Mouse (Mus musculus) yolk sac, embryonic 10.5 days (tissue): ENCODE results near the gene Slc34a1.
"Not testable (repeated sequence)": the region's sequence is repeated elsewhere in the genome, so short reads cannot be mapped to it uniquely, and the experiment has no call there.

Experiments
- DNase-seq: peaks from one replicate; pipeline ENCODE4 v3.0.0-alpha.2; 2017; ENCODE audit warnings: low spot score

Gene Slc34a1

DNA sequence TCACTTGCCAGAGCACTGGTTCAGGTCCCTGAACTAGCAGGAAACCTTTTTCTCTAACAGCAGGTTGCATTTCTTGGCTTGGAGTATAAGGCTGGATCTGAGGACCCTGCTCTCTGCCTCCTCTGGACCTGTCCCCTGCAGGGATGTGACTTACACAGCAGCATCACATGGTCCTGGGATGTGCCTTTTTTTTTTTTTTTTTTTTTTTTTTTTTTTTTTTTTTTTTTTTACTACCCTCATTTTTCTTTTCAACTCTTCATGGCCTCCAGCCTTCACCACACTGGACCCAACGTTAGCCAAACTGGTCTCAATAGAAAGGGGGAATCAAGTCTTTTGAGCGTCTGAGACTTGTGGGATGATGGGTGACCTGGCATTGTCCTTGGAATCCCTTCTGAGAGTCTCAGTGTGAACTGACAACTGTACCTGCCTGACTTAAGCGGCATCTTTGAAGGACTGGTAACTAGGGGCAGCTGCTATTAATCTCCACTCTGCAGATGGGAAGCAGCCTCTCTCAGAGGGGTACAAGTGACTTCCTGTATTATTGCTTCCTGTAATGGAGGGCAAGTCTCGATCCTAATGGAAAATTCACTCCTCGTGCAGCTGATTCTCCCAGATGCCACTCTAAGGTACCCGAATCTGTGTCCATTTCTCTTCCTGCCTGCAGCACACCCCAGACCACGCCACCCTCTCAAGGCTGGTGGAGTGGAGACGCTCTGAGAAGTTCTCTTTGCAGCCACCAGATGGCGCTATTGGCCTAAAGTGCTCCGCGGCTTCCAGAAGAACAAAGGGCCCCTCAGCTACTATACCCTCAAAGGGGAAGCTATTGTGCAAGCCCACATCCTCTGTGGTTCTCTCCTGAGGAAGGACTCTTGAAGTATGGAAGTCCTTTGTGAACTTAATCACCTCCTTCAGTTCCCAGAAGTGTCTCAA is 7.1 kb downstream of the Slc34a1 start:
- DNase-seq = peak; percentile 57

DNA sequence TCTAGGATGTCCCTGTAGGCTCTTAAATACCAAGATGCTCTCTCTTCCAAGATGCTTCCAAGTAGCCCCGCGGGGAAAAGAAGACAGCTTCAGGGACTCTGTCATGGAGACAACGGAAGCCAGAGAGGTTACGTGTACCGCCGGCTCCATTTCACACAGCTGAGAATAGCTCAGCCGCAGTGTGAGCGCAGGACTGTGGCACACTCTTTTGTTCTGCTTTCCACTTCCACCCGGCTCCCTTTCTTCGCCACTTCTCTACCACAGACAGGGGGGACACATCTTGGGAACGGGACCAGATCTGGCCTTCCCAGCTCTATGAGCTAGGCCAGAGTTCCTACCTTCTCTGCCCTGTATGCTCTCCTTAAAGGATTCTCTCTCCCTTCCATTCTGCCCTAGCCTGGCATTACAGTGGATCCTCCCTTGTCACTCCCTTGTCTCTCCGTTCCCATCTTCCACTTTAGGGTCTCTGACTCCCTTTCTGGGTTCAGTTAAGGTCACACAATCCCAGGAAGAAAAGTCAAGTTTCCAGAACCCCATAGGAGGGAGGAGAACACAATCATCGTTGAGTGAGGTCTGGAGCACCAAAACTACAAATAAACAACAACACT is 7.9 kb downstream of the Slc34a1 start:
- no peak for DNase-seq

GRCm38 (mm10) chr13:55407341-55407740 is 9.4 kb downstream of the Slc34a1 start:
- no peak for DNase-seq

DNA sequence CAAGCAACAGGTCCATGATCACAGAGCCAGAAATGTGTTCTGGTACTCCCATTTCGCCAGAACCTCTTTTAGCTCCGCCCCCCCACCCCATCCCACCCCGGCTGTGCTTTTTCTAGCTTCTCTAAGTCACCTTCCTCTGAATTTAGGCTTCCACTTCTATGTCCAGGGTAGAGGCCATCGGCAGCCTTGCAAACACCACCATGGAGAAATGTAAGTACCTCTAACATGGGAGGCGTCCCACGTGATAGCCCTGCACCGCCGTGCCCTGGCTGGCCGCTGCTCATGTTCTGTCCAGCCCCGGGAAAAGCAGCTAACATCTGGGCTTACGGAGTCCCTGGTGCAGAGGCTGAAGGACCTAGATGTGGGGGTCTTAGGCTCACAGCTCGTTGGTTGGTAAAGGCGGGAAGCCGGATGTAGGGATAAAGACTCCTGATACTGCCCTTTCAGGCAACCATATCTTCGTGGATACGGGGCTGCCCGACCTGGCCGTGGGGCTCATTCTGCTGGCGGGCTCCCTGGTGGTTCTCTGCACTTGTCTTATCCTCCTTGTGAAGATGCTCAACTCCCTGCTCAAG is 10.6 kb downstream of the Slc34a1 start:
- DNase-seq = no peak

- no peak for DNase-seq
Measured at GRCm38 (mm10) chr13:55411826-55412225, 13.8 kb downstream of the Slc34a1 start.

- DNase-seq = no peak
Measured at GRCm38 (mm10) chr13:55412643-55413307, 14.8 kb downstream of the Slc34a1 start.

DNA sequence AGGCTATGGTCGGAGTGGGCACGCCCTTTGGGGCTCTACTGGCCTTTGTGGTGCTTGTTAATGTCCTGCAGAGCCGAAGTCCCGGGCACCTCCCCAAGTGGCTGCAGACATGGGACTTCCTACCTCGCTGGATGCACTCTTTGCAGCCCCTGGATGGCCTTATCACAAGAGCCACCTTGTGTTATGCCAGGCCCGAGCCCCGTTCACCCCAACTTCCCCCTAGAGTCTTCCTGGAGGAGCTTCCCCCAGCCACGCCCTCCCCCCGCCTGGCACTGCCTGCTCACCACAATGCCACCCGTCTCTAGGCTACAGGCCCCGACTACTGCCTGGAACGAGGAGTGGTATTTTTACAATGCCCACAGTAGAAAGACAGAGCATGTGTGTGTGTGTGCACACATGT is 15.3 kb downstream of the Slc34a1 start:
- no peak for DNase-seq

DNA sequence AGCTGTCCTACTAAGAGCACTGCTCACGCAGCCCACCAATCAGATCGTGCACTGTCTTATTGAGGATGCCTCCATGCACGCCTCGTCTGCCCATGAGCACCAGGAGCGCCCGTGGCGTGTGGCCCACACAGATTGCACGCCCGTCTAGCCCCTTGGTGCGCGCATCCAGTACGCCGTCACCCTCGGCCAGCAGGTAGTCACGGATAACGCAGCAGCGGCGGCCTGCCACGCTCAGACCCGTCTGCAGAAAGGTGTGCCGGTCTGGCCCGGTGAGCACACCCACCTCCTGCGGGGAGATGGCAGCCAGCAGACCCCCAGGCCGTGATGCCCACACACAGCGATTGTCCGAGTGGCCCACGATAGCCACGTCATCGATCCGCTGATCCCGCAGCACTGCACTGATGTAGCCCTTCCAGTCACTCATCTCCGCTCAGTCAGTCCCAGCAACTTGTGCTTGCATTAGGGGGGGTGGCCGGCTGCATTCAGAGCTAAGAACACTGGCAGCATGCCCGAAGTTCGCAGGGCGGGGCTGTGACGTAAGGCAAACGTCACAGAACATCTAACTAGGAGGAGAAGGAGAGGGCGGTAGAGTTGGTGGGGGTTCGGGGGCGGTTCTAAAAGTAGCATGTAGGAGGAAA is 16.9 kb downstream of the Slc34a1 start, which contains the start of gene Pfn3:
Pfn3 (minus strand) TSS at position 490 of the 638 bp plus-strand sequence.
- no peak for DNase-seq

DNA sequence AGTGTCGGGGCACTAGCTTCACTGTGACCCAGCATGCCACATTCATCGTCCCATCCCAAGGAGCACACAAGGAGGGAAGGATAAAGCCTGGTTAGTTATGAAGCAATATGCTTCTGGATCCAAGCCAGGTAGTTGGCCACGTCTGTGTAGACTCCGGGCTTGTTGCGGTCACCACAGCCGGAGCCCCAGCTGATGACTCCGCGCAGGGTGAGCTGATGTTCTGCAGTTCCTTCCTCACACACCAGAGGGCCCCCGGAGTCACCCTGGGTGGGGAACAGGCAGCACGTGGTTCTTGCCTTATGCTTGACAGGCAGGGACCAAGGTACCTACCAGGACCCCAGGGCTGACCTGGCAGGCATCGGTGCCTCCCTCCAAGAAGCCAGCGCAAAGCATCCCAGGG is 20.0 kb downstream of the Slc34a1 start:
- peak; percentile 64 for DNase-seq

DNA sequence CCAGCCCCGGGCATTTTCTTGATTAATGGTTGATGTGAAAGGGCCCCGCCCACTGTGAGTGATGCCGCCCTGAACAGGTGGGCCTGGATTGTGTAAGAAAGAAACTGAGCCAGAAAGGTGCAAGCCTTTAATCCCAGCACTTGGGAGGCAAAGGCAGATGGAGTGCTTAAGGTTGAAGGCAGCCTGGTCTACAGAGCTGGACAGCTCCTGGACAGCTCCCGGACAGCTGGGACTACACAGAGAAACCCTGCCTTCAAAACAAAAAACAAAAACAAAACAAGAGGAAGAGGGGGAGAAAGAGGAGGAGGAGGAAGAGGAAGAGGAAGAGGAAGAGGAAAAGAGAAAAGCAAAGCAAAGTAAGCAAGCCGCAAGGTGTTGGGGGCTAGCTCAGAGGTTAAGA is 21.2 kb downstream of the Slc34a1 start:
- DNase-seq = no peak

DNA sequence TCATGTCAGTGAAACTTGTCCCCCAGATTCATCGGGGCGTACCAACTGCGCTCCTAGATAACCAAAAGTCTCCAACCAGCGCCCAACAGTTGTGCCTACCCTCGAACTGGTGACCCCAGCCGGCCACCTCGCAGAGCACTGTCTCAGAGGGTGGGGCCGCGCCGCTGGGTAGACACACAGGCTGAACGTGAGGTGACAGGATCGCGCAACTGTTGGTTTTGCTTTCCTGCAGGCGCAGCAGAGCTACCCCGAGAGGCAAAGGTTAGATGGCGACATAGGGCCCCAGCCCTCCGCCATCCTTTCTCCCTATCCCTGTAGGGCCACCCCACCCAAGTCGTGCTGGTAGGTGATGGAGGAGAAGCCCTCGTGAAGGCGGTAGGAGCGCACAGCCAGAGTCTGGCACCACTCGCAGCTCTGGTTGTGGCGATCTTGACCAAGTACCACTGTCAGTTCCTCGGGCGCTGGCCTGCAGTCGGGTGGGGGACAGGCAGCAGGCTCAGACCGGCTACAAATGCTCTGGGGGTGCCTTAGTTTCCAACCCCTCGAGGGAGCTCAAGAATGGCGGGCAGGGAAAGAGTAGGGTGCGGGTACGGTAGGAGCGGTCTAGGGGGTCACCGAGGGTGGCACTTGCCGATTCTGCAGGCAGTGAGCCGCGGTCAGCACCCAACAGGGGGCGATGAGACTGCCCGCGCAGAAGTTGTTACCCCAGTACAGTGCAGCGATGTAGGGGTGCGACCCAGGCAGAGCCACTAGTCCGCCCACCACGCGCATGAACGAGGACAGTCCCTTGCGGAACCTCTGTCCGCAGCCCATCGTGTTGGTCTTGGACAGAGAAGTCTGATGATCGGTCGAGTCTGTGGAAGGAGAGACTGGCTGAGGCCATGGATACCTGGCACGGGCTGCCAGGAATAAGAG is 22.3 kb downstream of the Slc34a1 start:
- DNase-seq = no peak

DNA sequence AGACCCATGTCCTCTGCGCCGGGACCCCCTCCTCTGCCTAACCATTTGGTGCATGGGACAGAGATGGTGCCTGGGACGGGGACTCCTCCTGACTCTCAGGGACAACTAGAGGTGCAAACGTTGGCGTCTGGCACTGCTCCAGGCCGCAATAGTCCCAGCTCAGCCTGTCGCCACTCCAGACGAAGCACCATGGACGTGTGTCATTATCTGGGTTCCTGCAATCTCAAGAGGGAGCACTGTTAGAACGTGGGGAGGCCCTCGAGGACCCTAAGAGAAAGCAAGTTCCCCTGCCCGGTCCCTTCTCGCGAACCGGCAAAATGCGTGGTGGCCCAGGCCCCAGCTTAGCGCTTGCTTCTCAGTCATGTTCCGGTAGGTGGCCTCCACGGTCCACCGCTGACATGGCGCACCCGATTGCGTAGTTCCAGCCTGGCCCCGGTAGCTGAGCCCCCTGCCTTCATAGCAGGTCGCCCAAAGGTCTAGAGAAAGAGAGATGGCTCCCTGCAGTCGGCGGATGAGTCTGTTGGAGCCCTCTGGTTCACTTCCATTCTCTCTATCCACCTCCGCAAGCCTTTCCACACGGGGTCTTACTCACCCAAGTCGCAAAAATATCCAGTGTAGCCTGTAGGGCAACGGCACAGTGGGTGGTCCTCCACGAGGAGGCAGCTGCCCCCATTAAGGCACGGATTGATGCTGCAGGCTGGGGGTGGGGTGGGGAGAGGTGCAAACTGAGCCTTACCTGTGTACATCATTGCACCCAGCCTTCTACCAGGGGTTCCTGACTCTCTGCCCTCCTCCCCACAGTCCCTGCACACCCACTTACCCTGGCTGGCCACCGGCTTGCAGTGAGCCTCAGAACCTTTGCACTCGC is 23.2 kb downstream of the Slc34a1 start:
- peak; percentile 12 for DNase-seq

DNA sequence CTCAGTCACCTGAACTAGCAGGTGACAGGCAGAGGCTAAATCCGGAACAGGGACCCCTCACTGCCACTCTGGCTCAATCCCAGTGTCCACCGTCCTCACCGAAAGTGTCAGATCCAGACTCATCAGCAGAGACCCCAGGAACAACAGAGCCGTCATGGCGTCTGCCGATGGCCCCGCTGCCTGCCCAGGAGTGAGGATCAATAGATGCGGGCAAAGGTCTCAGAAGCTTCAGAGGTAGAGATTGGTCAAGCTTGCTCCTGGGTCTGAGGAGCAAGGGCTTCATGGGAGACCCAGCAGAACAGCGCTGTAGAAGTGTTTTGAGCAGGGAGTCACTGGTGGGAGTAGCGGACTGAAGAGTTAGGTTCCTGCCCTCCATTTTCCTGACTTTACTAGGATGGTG is 28.6 kb downstream of the Slc34a1 start, which contains the start of gene F12:
F12 (minus strand) TSS at position 181 of the 400 bp plus-strand sequence.
- no peak for DNase-seq

DNA sequence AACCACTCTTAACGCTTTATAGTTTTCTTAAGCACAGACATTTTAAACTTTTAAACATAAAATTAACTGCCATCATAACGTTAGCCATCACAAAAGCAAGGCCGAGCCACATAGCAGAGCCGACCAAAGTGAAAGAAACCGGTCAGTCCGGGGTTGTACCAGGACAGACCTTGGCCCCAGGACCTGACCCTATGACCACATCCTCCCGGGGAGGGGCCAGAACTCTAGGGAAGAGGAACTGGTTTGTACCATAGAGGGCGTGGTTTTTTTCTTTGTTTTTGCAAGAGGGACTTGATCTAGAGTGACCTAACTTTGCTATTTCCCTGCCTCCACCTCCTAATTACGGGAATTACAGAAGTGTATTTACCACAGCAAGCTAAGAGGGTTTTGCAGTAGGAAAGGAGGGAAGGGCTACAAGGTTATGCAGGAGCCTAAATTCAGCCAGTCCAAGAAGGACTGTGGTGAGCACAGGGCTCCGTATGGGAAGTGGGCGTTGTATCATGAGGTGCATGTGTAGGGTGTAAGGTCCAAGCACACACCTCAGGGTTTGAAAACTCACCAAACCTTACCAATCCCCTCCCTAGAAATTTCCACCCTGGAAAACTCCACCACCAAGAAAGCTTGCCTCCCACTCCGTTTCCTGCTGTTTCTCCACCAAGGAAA is 31.4 kb downstream of the Slc34a1 start:
- DNase-seq = peak; percentile 29

DNA sequence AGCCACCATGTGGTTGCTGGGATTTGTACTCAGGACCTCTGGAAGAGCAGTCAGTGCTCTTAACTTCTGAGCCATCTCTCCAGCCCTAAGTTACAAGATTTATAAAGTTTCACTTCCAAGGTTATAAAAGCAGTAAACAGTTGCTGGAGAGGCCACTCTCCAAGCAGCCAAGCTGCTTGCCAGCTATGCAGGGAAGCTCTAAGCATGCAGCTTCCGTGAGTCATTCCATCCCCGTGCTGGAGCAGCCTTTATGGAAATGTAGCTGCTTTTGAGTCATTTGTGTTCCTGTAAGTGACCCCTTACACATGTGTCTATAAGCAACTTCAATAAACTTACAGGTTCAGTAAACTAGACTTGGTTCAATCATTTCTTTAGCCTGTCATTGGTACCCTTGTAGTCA is 32.6 kb downstream of the Slc34a1 start:
- DNase-seq = no peak

- no peak for DNase-seq
Measured at GRCm38 (mm10) chr13:55431889-55432685, 34.1 kb downstream of the Slc34a1 start.

DNA sequence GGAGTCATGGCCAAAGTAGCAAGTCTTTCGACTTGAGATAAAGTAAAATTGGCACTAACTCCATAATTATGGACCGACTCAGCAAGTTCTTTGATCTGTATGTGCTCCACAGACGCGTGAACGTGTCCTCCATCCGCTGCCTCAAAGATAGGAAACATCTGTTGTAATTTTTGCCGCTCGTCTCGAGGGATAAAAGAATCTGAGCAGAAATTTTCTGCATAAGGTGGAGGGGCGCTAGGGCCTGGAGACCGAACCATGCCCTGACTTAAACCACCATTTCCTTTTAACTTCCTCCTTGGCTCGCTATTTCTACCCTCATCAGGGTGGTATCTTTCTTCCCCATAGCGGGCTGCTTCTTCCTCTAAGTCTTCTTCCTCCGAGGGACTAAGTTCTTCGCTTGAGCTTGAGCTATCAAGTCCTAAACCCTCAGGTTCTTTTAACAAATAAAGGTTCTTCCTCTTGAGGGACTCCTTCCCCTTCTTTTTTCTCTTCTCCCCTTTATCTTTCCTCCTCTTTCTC is 39.2 kb downstream of the Slc34a1 start:
- not testable (repeated sequence) for DNase-seq

GRCm38 (mm10) chr13:55443799-55444285 is 45.9 kb downstream of the Slc34a1 start:
- no peak for DNase-seq
